Mouse (Mus musculus) cortical plate, adult 2 months (tissue): ENCODE measurements around the gene Fgfr2.

Source experiments
- CTCF ChIP-seq: fragments of 200-500 bp; IDR thresholded peaks from 2 replicates; pipeline ENCODE4 v1.5.1; 2011; ENCODE audit warnings: mild to moderate bottlenecking, control low read depth, low read length; ENCODE audit not compliant: insufficient read depth; ENCODE audit errors: extremely low read depth
- POLR2A ChIP-seq: fragments of 200-500 bp; IDR thresholded peaks from 2 replicates; pipeline ENCODE4 v1.6.1; 2011; ENCODE audit warnings: mild to moderate bottlenecking, low read length, control low read depth; ENCODE audit not compliant: insufficient read depth; ENCODE audit errors: extremely low read depth

DNA sequence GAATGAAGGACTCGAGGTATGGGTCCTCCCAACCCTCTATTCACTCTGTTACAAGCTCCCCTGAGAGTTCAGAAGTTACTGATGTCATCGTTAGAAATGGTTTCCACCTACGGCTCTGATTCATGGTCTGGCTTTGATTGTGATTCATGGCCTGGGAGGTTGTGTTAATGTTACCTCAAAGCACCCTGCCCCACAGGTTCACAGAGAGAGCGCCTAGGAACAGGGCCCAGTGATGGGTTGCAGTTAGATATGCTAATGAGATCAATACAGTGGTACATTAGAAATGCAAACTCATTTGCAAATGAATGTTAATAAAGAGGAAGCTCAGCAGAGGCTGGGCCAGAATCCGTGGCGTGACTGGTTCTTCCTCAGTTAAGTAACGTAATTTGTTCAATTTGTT is 1467.1 kb downstream of the Fgfr2 start:
- no peak for TF ChIP-seq CTCF
- no peak for TF ChIP-seq POLR2A
